Mouse (Mus musculus): ENCODE results near the gene Zfp369. TPM values are rescaled to one million over a fixed set of nuclear protein-coding genes. Genes with fewer than 3 reads are reported as not detected.
A peak's percentile ranks its signal among the peaks of the same experiment; 100 is the strongest.
"Not testable (repeated sequence)": the region's sequence is repeated elsewhere in the genome, so short reads cannot be mapped to it uniquely, and the experiment has no call there.

The Zfp369 gene
- 10 to 100 TPM; 71.2 to 82.8 TPM for total RNA-seq (2021)

DNA sequence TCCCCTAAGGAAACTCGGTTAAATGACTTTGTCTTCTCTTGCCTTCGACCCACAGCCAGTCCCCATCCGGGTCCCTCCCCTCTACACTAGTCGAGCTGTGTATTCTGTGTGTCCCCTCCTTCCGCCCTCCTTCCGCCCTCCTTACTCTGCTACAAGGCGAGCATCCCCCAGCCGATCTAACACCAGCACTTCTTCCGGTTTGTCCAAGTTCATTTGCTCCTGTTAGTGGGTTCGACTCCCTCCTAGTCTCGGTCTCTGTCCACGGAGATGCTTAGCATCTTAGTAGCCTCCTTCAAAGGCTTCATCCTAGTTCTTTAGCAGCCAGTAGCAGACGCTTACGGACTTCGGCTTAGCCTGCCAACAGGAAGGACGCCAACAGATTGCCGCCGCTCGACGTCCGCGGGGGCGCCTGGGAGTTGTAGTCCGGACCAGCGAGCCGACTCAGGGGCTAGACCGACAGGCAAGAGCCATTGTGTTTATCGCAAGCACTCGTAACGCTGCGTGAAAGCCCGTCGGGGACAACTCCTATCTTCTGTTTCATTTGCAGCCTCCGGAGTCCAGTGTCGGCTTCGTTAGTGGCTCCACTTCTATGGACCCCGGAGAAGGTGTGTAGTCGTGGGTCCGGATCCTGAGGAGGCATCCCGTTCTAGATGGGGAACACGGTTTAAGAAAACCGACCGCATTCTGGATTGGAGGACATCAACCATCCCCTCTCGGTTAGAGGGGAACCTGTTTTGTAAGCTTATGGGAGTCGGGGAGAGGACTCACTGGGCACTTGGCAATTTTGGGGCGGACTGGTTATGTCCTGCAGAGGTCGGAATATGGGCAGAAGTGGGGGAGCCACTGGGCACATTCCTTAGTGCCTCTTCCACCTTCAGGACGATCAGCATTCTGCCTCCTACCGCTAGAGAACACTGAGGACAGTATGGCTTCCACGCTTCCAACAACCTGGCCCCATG, at the start of gene Zfp369:
Gene Zfp369 (plus strand): TSS at position 432 of the 959 bp plus-strand sequence.
- peak; percentile 96 for DNase-seq

DNA sequence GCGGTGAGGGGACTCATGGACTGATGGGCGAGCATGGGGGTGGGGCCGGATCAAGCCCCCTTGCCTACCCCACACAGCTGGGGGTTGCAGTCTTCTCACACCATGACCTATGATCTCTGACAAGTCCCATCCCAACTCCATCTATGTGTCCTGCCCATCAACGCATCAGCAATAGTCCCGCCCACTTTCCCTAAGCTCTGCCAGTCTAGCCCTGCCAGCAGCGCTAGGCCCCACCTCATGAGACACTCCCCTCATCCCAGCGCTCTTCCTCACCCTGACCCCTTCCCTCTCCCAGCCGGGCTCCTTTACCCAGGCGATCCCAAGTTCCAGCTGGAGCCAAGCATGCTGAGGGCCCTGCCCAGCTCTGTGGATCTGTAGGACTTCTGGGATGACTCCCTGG, 41.4 kb upstream of the Zfp369 start:
- DNase-seq = no peak

DNA sequence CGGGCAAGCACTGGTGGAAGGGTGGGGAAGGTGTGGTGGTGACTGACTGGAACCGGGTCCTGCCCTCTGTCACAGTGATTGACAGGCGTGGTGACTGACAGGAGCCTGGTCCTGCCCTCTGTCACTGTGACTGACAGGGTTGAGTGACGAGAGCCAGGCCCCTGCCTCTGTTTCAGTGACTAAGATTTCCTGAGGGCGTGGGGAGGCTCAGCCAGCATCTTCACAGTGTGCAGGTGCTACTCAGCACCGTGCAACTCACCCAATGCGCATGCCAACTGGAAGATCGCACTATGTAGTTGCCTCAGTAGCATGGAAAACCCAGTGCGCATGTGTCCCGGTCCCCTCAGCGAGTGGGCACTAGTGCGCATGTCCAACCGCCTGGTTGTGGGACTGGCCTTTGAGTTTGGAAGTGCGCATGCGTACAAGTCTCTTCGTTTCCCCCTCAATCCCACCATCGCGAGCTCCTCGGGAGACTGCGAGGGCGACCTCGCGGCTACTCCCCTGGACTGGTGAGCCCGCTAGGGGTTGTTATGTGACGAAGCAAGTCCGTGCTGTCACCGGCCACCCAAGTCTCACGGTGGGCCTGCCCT, 38.0 kb upstream of the Zfp369 start:
- DNase-seq = peak; percentile 97

DNA sequence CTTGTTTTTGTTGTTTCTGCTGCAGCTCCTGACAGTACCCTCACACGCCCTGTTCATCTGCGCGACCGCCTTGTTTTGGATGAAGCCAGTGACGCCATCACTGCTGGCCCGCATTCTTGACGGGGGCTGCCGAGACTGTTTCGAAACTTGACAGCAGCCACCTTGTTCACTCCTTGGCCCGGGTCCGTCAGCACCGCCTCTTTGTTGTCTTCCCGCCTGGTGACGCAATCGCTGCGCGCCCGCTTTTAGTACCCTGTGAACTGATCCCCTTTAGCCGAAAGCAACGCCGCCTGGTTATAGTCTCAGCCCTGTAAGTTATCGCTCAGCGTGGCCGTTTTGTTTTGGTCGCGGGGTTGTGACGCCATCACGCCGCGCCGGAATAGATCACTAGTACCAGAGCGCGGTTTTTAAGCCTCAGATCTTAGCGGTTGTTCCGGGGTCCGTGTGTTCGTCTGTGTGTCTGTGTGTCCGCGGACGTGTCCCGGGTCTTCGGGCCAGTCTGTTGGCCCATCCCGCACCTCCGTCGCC, 37.5 kb upstream of the Zfp369 start:
- peak; percentile 93 to 94 for DNase-seq

DNA sequence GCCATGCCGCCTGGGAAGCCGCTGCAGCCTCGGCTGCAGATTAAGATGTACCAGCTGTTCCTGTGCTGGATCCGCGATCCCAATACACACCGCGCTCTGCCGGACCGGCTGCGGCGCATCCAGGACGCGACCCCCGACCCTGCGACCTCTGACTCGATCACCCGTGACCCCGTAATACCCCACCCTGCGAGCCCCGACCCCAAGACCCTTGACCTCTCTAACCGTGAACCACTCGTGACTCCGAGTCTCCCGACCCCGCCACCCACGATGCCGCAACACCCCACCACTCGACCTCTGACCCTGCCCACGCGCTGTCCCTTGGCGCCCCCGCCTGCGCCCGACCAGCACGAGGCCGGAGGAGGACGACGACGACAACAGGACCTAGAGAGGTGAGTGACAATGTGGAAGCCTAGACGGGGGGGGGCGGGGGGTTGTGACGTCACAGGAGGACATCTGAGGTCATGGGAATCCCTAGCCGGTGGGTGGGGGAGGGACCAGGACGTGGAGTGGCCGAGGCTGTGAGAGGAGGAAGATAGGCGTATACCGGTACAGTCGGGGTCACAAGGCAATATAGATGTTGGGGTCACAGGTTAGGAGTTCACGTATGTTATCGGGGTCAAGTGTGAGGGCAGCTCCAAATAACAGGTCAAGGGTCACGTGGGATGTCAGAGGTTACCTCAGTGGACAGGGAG, 36.8 kb upstream of the Zfp369 start:
- no peak for DNase-seq

DNA sequence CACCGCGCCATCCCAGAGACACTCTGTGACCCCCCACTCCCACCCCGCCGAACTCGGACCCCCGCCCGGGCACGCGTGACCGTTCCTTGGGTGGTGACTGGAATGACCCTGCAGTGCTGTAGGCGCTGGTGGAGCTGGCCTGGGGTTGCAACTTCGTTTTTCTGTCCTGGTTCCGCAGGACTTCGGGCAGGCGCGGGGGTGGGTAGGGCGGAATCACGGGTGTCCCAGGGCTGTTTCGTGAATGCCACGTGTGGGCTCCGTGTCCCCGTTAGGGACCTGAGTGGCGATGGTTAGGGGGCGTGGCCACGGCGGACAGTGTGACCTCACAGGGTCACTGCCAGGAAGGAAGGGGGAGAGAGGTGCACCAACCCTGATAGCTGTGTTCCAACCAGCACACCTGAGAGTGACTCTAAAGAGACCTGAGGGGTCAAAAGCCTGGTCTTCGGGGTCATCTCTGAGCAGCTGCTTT, 36.3 kb upstream of the Zfp369 start:
- DNase-seq = no peak

DNA sequence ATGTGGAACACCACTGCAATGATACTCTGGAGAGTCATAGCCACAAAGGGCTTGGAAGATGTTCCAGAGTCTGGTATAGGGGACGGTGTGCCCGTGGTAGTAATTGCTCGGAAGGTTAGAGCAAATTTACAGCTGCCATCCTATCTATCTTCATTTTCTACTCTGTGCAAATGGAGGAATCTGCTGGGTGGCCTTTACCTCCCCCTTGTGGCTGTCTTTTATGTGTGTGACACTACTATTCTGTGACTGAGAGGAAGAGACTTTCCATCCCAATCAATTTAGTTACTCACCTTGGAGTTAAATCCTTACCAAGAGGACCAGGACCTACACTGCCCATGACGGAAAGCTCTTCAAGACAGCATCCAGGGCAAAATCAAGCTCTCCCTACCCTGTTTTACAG, 35.3 kb upstream of the Zfp369 start:
- no peak for DNase-seq

DNA sequence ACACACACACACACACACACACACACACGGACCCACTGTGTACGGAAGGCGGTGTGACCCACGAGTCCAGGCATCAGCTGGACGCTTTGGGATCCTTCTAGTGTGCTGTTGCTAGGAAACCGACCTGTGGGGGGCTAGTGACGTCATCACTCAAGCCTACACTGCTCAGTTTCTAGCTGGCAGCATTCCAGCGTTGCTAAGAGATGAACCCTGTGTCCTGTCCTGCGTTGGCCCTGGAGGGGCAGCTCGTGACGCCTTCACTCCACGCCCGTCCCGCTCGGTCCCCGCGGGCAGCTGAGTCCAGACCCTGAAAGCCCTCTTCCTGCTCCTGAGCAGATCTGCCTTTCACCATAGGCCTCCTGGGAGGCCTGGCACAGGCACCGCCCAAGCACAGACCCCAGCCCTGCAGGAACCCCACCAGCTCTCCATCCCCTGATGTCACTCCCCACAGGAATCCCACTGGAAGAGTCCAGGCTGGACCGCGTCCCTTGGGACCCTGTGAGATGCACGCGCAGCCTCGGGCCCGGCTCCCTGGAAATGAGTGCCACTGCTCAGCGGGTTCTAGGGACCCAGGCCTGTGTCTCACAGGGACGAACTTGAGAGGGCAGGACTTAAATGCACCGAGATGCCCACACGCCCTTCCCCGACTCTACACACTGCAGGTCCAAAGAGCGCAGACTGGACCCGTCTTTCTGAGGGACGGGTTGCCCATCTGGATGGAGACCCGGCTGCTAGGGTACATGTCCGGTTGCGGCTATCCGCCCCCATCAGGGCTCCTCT, 20.2 kb upstream of the Zfp369 start:
- peak; percentile 60 to 64 for DNase-seq

DNA sequence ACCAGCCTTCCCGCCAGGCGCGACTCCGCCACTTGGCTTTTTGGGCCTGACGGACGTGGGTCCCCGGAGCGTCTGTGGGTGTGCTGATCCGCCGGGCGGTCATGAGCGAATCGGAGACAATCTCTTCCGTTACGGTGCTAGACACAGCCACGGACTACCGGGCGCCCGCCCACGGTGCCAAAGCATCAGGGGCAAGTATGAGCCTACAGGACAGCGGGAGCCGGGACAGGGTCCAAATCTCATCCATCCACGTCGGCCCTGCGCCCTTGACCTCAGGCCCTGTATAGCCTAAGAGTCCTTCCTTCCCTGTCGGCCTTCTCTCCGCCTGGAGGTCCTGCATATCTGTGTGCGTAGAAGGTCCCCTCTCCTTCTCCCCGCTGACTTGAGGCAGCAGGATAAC, 19.4 kb upstream of the Zfp369 start, which contains the start of gene Gm10775:
Gene Gm10775 (plus strand): TSS at position 301 of the 400 bp plus-strand sequence.
- DNase-seq = peak in 1 of 2 experiments; percentile 17

DNA sequence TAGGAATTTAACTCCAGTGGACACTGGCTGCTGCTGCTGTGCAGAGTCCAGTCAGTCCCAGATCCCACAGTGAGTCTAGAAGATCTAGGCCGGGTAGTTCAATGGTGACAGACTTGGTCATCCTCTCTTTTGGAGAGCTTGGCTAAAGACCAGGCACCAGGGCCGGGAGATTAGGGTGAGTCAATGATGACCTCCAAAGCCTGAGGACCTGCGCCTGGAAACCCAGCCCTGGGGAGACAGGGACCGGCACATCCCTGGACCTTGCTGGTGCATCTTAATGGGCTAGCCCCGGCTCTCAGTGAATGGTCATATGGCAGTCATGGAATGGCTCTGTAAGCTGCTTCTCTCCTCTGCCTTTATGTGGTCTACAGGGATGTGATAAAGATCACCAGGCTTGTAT, 16.5 kb upstream of the Zfp369 start:
- no peak for DNase-seq

DNA sequence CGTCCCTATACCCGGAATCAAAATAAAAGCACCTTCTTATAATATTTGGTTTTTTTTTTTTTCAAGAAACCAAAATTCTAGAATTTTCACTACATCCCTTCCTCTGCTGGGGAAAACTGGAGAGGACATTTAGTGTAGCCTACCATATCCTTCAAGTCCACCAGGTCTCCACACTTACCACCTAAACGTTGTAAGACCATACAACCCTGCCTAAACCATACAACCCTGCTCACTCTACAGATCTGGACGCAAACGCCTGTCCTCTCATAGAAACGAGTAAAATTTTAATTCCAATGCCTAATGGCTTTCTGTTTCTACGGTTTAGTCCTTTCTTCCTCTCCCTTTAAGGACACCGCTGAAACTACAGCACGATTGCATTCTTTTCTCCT, 626 bp upstream of the Zfp369 start:
- DNase-seq = no peak

DNA sequence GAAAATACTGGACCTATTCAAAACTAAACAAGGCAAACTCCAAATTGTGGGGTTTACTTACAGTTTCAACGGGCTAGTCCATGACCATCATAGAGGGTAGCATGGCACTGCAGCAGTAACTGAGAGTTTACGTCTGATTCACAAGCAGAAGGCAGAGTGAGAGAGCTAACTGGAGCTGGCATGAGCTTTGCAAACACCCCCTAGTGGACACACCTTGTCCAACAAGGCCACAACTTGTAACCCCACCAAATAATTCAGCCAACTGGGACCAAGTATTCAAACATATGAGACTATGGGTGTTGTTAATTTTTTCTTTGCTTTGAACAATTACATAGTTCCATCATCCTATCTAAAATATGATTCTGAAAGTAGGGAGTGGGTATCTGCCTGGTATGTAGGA, 8.2 kb downstream of the Zfp369 start:
- no peak for DNase-seq

DNA sequence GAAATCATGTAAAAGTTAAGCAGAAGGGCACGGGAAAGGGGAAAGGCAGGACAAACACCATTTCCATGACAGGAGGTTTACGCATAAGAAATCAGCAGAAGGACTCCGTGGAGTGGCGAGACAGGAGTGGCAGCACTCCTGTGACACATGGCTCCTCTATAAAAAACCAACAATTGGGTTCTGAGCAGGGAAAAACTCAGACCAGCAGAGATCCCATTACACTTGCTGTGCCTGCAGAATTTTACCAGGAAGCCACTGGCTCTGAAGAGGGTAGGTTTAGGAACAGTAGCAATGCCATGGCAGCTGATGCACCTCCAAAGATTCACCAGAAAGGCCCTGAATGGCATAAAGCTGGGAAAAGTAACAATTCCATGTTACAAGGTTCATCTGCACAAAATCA, 17.7 kb downstream of the Zfp369 start:
- DNase-seq = no peak

DNA sequence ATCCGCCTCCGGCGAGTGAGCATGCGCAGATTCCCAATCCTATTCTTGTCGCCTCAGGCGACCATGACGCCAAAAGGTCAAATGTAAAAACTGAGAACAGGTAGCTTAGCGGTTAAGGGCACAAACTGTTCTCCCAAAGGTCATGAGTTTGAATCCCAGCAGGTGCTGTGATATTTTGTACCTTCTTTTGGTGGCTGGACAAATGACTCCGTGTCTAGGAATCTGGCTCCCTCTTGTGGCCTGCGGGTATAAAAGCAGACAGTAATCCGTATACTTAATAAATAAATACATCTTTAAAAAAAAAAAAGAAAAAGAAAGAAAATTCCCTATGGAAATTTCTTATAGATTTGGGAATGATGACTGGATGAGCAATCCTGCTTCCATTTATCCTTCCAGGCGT, 32.2 kb downstream of the Zfp369 start:
- DNase-seq = peak; percentile 9 to 29

DNA sequence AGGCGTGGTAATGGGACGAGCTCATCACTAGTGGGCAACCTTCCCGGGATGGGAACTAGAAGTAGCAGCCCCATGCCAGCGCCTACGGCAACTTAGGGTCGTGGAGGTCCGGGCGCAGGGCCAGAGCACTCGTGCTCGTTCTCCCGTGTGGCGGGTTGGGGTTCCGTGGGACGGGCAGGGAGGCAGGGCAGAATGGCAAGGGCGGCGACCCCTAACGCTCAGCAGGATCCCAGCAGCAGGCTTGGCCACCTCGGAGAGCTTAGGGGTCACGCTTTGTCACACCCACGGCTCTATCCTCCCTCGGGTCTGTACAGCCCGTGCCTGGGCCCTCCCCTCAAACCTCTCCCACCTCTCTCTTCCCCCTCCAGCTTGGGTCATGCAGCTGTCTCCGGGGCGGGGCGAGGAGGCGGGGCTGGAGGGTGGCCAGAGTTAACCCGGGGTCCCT, 32.7 kb downstream of the Zfp369 start:
- no peak for DNase-seq

DNA sequence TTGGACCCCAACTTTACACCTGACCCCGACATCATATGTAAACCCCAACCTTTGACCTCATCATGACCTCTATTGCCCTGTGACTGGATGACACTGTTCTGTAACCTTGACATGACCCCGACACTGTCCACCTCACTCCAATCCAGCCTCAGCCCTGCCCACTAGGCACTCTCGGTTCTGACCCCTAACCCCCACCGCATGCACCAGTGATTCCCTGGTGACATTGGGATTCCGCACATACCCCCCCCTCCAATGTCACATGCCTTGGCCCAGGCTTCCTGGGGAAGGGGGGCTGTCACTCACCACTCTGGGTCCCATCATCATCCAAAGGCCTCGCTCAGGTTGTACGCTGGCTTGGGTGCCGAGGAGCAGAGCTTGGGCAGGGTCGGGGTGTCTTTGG, 33.2 kb downstream of the Zfp369 start:
- no peak for DNase-seq

DNA sequence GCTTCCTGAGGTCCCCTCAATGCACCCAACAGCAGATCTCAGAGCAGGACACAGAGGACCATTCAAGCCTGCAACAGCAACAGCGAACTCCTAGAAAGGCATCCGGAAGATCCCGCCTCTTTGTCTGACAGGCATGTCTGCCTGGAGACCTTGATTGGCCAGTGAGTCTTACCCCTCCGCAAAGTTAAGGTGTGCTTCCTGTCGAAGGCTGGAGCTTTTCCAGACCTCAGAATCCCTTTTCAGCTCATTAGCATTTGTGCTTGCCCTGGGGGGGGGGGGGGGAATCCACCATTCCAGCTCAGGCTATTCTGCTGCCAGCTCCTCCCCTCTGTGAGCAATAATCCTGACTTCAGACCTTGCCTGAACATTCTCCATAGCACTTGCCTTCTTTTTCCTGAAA, 69.9 kb downstream of the Zfp369 start:
- DNase-seq = not testable (repeated sequence)

DNA sequence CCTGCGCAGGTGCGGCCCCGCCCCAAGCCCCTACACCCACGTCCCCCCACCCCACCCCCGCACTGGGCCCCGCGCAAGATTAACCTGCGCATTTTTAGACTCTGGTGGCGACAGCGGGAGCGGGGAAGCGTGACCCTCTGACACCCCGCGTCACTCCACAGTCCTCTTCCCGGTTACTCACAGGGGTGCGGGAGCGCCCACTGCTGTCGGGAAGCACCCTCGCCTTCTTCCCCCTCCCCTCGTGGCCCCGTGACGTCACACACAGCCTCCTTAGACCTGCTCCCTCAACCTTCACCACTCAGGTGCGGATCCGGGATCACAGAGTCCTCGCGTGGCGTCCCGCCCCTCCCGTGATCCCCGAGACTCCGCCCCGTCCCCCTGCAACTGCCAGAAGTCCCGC, 73.2 kb downstream of the Zfp369 start:
- DNase-seq = not testable (repeated sequence)
